Mouse (Mus musculus): ENCODE measurements around the gene Shmt1. TPM values are rescaled to one million over a fixed set of nuclear protein-coding genes. Genes with fewer than 3 reads are reported as not detected.

The Shmt1 gene
- polyA plus RNA-seq, 1 experiment: 39.3 TPM

DNA sequence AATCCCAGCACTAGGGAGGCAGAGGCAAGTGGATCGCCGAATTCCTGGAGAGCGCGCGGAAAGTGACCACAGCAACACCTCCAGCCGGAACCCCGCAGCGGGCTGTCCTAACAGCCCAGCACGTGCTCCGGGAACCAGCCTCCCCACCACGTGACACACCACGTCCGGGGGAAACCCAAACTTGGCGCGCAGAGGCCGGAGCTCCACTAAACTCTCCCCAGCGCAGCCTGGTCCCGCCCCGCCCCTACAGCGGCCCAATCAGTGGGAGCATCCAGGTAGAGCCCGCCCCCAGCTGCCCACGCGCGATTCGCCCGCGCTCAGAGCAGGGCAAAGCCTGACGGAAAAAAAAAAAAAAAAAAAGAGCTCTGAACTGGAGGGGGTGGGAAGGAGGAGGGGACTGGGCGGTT lies 461 bp downstream of the Shmt1 start:
- peaks cover 10% of the 10 kb centered on the region for H3K4me1 ChIP-seq (ENCODE audit: control insufficient read depth, insufficient read depth, low read length)
- H3K27me3 ChIP-seq (ENCODE audit: control insufficient read depth, insufficient read depth, low read length): no peaks in the 10 kb centered on the region
- H3K27ac ChIP-seq (ENCODE audit: control insufficient read depth, insufficient read depth, low read depth, low read length): peak overlapping the region; percentile 62
- TF ChIP-seq CTCF (IDR thresholded peaks at IDR 0.05; ENCODE audit: control insufficient read depth, insufficient read depth, insufficient replicate concordance, low read depth, low read length) (no peak), POLR2A (IDR thresholded peaks at IDR 0.05; ENCODE audit: control insufficient read depth, low read depth, low read length) (peak; percentile 30; the same call in 1 of the 2 replicates)
- H3K36me3 ChIP-seq (ENCODE audit: control insufficient read depth, insufficient read depth, low read length): no peaks in the 10 kb centered on the region; the same call in 1 of the 2 replicates
- H3K4me3 ChIP-seq (ENCODE audit: control insufficient read depth, low read depth, low read length): peak overlapping the region; percentile 82

DNA sequence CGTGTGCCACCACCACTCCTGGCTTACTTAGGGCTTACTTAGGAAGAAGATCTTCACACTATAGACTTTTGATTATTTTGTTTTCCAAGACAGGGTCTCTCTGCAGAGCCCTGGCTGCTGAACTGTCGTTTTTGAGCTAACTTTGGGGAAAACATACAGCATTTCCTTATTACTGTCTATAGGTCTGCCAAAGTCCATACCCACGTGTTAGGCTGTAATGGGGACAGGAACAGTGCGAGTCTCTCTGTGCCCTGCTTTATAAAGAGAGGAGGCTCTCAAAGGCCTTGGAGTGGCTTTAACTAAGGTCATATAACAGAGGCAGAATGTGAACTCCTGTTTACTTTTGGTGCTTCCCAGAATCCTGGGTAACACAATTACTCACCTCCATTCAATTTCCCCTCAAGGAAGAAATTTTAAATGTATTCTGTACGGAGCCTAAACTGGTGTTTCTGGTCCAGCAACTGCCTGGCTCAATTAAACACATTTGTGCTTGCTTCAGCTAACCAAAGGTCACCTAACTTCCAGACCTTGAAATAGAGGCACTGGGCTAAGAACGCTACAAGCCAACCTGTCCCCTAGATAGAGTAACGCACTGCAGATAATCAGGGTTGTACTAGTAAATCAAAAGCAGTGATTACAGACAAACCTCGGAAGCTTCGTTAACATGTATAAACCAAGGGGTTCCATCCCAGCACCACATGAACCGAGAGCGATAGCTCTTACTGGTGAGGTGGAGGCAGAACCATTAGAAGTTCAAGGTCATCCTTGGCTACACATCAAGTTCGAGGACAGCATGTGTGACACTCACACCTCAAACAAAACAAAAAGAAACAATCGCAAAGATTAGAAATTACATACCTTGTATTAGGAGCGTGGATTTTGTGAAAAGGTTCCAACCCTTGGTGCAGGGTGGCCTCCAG lies 1.2 kb downstream of the Shmt1 start:
- TF ChIP-seq CTCF (IDR thresholded peaks at IDR 0.05; ENCODE audit: control insufficient read depth, insufficient read depth, insufficient replicate concordance, low read depth, low read length): no peak
- peak overlapping the region; percentile 82 for H3K4me3 ChIP-seq (ENCODE audit: control insufficient read depth, low read depth, low read length)
- H3K27ac ChIP-seq (ENCODE audit: control insufficient read depth, insufficient read depth, low read depth, low read length): peak overlapping the region; percentile 55

DNA sequence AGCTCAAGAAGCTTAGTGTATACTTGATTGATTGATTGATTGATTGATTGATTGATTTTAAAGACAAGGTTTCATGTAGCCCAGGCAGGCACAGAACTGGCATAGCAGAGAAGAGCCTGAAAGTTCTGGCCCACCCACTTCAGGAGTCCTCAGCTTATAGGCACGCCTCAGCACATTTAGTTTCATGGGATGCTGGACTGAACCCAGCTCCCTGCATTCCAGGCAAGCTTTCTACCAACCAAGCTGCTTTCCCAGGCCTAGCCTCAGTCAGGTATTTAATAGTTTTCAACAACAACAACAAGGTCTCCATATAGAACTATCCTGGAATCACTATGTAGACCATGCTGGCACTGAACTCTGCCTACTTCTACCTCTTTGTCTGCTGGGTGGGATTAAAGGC lies 2.0 kb downstream of the Shmt1 start:
- TF ChIP-seq CTCF (IDR thresholded peaks at IDR 0.05; ENCODE audit: control insufficient read depth, insufficient read depth, insufficient replicate concordance, low read depth, low read length) (no peak), POLR2A (IDR thresholded peaks at IDR 0.05; ENCODE audit: control insufficient read depth, low read depth, low read length) (no peak)
- no peak overlapping the region for H3K27ac ChIP-seq (ENCODE audit: control insufficient read depth, insufficient read depth, low read depth, low read length)
- no peaks in the 10 kb centered on the region; the same call in 1 of the 2 replicates for H3K36me3 ChIP-seq (ENCODE audit: control insufficient read depth, insufficient read depth, low read length)
- H3K27me3 ChIP-seq (ENCODE audit: control insufficient read depth, insufficient read depth, low read length): no peaks in the 10 kb centered on the region
- H3K4me3 ChIP-seq (ENCODE audit: control insufficient read depth, low read depth, low read length): peak overlapping the region; percentile 82; the same call in 1 of the 2 replicates
- H3K4me1 ChIP-seq (ENCODE audit: control insufficient read depth, insufficient read depth, low read length): peaks cover 10% of the 10 kb centered on the region

More for the DNA sequence above, 1.2 kb downstream of the Shmt1 start:
- peaks cover 10% of the 10 kb centered on the region for H3K4me1 ChIP-seq (ENCODE audit: control insufficient read depth, insufficient read depth, low read length)
- no peaks in the 10 kb centered on the region for H3K27me3 ChIP-seq (ENCODE audit: control insufficient read depth, insufficient read depth, low read length)
- H3K36me3 ChIP-seq (ENCODE audit: control insufficient read depth, insufficient read depth, low read length): no peaks in the 10 kb centered on the region; the same call in 1 of the 2 replicates

DNA sequence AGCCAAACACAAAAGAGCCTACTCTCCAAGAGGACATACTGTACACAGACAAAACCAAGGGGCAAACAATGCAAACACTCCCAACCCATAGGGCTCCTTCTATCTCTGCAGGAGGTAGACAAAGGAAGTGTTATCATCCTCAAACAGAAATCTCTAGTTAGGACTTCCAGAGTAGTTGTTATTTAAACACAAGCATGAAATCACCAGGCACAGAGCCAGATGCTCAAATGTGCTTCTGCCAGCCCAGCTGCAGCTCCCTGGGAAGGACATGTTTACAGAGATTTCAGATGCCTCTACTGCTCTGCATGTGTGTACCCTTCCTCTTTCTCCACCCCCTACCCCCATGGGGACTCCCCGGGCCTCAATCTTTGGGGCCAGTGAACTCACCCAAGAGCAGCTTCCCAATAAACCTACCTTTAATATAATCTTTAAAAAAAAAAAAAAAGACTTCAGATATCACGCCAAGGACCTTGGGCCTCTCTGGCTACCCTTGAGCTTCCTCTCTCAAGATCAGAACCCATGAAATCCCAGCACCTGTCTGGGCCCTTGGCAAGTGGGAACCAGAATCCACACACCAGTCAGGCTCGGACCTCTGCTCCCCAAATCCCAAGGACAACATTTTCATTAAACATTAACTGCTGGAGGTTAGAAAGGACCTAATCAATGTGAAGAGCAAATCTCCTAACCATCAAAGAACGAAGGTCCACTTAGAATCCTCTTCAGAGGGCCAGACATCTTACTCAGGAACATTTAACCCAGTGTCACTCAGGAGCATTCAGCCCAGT lies 3.0 kb downstream of the Shmt1 start:
- Histone ChIP-seq H3K27me3 (ENCODE audit: control insufficient read depth, insufficient read depth, low read length) (no peaks in the 10 kb centered on the region), H3K27ac (ENCODE audit: control insufficient read depth, insufficient read depth, low read depth, low read length) (no peak overlapping the region; the same call in 1 of the 2 replicates), H3K36me3 (ENCODE audit: control insufficient read depth, insufficient read depth, low read length) (no peaks in the 10 kb centered on the region; the same call in 1 of the 2 replicates), H3K4me1 (ENCODE audit: control insufficient read depth, insufficient read depth, low read length) (peaks cover 10% of the 10 kb centered on the region), H3K4me3 (ENCODE audit: control insufficient read depth, low read depth, low read length) (no peak overlapping the region)
- TF ChIP-seq CTCF (IDR thresholded peaks at IDR 0.05; ENCODE audit: control insufficient read depth, insufficient read depth, insufficient replicate concordance, low read depth, low read length): no peak

DNA sequence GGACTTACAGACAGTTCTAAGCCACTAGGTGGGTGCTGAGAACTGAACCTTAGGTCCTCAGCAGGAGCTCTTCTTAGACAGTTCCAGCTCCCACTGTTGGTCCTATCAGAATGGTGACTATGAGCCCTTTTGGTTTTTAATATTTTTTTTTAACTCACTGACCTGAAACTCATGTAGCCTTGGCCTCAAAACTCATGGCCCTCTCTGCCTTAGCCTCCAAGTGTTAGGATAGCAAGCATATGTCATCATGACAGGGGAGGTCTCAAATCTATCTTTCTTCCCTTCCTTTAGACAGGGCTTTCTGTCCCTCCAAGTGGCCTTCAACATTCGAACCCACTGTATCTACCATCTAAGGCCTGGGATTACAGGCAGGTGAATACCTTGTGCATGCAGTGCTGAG lies 10.6 kb downstream of the Shmt1 start:
- Histone ChIP-seq H3K27ac (ENCODE audit: control insufficient read depth, insufficient read depth, low read depth, low read length) (no peak overlapping the region), H3K4me1 (ENCODE audit: control insufficient read depth, insufficient read depth, low read length) (no peaks in the 10 kb centered on the region), H3K27me3 (ENCODE audit: control insufficient read depth, insufficient read depth, low read length) (no peaks in the 10 kb centered on the region), H3K36me3 (ENCODE audit: control insufficient read depth, insufficient read depth, low read length) (peaks cover 1% of the 10 kb centered on the region; the same call in 1 of the 2 replicates), H3K4me3 (ENCODE audit: control insufficient read depth, low read depth, low read length) (no peak overlapping the region)
- no peak for TF ChIP-seq POLR2A (IDR thresholded peaks at IDR 0.05; ENCODE audit: control insufficient read depth, low read depth, low read length)

DNA sequence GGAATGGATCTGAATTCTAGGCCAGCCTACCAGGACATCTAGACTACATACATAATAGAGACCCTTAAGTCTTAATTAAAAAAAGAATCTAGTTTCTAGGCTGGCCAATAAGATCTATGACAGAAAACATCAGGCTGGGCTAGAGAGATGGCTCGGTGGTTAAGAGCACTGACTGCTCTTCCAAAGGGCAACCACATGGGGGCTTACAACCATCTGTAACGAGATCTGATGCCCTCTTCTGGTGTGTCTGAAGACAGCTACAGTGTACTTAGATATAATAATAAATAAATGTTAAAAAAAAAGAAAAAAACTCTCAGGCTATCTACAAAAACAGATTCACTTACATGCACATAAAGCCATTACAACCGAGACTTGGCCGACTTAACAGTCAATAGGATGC lies 11.5 kb downstream of the Shmt1 start:
- Histone ChIP-seq H3K36me3 (ENCODE audit: control insufficient read depth, insufficient read depth, low read length) (peaks cover 1% of the 10 kb centered on the region; the same call in 1 of the 2 replicates), H3K4me3 (ENCODE audit: control insufficient read depth, low read depth, low read length) (no peak overlapping the region), H3K4me1 (ENCODE audit: control insufficient read depth, insufficient read depth, low read length) (no peaks in the 10 kb centered on the region), H3K27ac (ENCODE audit: control insufficient read depth, insufficient read depth, low read depth, low read length) (no peak overlapping the region), H3K27me3 (ENCODE audit: control insufficient read depth, insufficient read depth, low read length) (no peaks in the 10 kb centered on the region)
- TF ChIP-seq POLR2A (IDR thresholded peaks at IDR 0.05; ENCODE audit: control insufficient read depth, low read depth, low read length) (no peak), CTCF (IDR thresholded peaks at IDR 0.05; ENCODE audit: control insufficient read depth, insufficient read depth, insufficient replicate concordance, low read depth, low read length) (no peak)

DNA sequence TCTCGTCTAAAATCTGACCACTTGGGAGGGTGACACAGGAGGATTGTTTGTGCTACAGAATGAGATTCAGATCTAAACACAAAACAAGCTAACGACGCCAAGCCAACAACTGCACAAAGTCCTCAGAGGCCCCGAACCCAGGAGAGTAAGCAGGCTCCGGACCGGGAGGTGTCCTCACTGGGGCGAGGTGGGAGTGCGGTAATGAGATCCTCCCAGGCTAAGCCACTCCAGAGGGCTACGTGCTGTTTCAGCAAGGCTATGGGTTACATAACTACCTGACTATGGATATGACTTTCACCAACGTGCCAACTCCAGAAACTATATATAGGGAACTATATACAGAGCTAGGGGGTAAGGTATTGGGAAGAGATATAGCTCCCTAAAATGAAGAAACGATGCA lies 15.2 kb downstream of the Shmt1 start:
- TF ChIP-seq POLR2A (IDR thresholded peaks at IDR 0.05; ENCODE audit: control insufficient read depth, low read depth, low read length) (no peak), CTCF (IDR thresholded peaks at IDR 0.05; ENCODE audit: control insufficient read depth, insufficient read depth, insufficient replicate concordance, low read depth, low read length) (no peak)
- Histone ChIP-seq H3K4me1 (ENCODE audit: control insufficient read depth, insufficient read depth, low read length) (no peaks in the 10 kb centered on the region), H3K27me3 (ENCODE audit: control insufficient read depth, insufficient read depth, low read length) (no peaks in the 10 kb centered on the region), H3K4me3 (ENCODE audit: control insufficient read depth, low read depth, low read length) (no peak overlapping the region), H3K36me3 (ENCODE audit: control insufficient read depth, insufficient read depth, low read length) (peaks cover 3% of the 10 kb centered on the region; the same call in 1 of the 2 replicates), H3K27ac (ENCODE audit: control insufficient read depth, insufficient read depth, low read depth, low read length) (no peak overlapping the region)
